ENCODE assay signal across 1 mouse cellular context in genomic region chr10:97625116-97625515, GRCm38 (mm10).
TF ChIP-seq lines count a peak whose summit lies in the region.

No protein-coding gene starts in this region.

TF ChIP-seq in MEL, 35 proteins besides CTCF, POLR2A, EP300 and RAD21 (continued from another document):
- no peak for TF ChIP-seq NRF1 (IDR thresholded peaks at IDR 0.05; ENCODE audit: insufficient read depth, low read depth, low read length, poor library complexity, severe bottlenecking)
- TF ChIP-seq MYB (IDR thresholded peaks at IDR 0.05; ENCODE audit: low read depth, low read length), result no peak
- TF ChIP-seq RCOR1 (IDR thresholded peaks at IDR 0.05; ENCODE audit: low read depth, low read length), result no peak
- TF ChIP-seq MAX (IDR thresholded peaks at IDR 0.05; ENCODE audit: low read length), result no peak
